Mouse (Mus musculus) cerebellum, adult 2 months (tissue): ENCODE results near the gene Mob3c.

Experiments
- CTCF ChIP-seq: fragments of 200-500 bp; IDR thresholded peaks from 2 replicates; pipeline ENCODE4 v1.5.1; 2011; ENCODE audit warnings: low read depth, mild to moderate bottlenecking, control low read depth, low read length, moderate library complexity, borderline replicate concordance; ENCODE audit not compliant: insufficient read depth
- POLR2A ChIP-seq: fragments of 200-500 bp; IDR thresholded peaks from 2 replicates; pipeline ENCODE4 v1.6.1; 2011; ENCODE audit warnings: low read length, control low read depth, borderline replicate concordance; ENCODE audit not compliant: insufficient read depth

- TF ChIP-seq POLR2A (no peak), CTCF (no peak)
Measured at GRCm38 (mm10) chr4:115846656-115847055, 18.8 kb downstream of the Mob3c start.
